Mouse (Mus musculus) testis, adult 2 months (tissue): ENCODE data around the gene Tifa.

Experiments
- CTCF ChIP-seq: fragments of 200-500 bp; IDR thresholded peaks from 2 replicates; pipeline ENCODE4 v1.5.1; 2012; ENCODE audit warnings: low read depth, mild to moderate bottlenecking, inconsistent platforms, low read length, moderate library complexity; ENCODE audit not compliant: control insufficient read depth, insufficient read depth, insufficient replicate concordance
- POLR2A ChIP-seq: fragments of 200-500 bp; IDR thresholded peaks from 2 replicates; pipeline ENCODE4 v1.6.1; 2012; ENCODE audit warnings: low read depth, mild to moderate bottlenecking, inconsistent platforms, low read length, moderate library complexity; ENCODE audit not compliant: control insufficient read depth

- TF ChIP-seq CTCF (no peak), POLR2A (no peak)
Measured at GRCm38 (mm10) chr3:127748644-127749043, 41.0 kb upstream of the Tifa start.
